Mouse (Mus musculus) natural killer cell, adult 2 months (primary cell): ENCODE measurements around the gene Ssr1.

Source experiments
- DNase-seq, 2 experiments: peaks; one replicate each; pipeline ENCODE4 v3.0.0; 2022; ENCODE audit warnings: low spot score in 2 of 2

The Ssr1 gene

GRCm38 (mm10) chr13:37980346-37980745 is 13.7 kb downstream of the Ssr1 start:
- no peak for DNase-seq

- no peak for DNase-seq
These were observed 14.5 kb downstream of the Ssr1 start for GRCm38 (mm10) chr13:37979506-37979905.

- no peak for DNase-seq
These were observed 19.3 kb downstream of the Ssr1 start for GRCm38 (mm10) chr13:37974731-37975130.

GRCm38 (mm10) chr13:37974036-37974435 is 20.0 kb downstream of the Ssr1 start:
- DNase-seq = no peak

- DNase-seq = no peak
These were observed 23.0 kb downstream of the Ssr1 start for GRCm38 (mm10) chr13:37970887-37971530.

GRCm38 (mm10) chr13:37969988-37970387 is 24.0 kb downstream of the Ssr1 start:
- DNase-seq = no peak

- peak; percentile 77 to 81 for DNase-seq
These were observed 24.7 kb downstream of the Ssr1 start for GRCm38 (mm10) chr13:37969337-37969736.

- no peak for DNase-seq
These were observed 26.5 kb downstream of the Ssr1 start for GRCm38 (mm10) chr13:37967565-37967964.

GRCm38 (mm10) chr13:37967052-37967437 is 27.0 kb downstream of the Ssr1 start:
- no peak for DNase-seq

- peak in 1 of 2 experiments; percentile 50 for DNase-seq
These were observed 27.6 kb downstream of the Ssr1 start for GRCm38 (mm10) chr13:37966256-37967051.

GRCm38 (mm10) chr13:37965126-37965914 is 28.7 kb downstream of the Ssr1 start:
- DNase-seq = no peak

GRCm38 (mm10) chr13:37964128-37965087 is 29.6 kb downstream of the Ssr1 start:
- no peak for DNase-seq

GRCm38 (mm10) chr13:37963354-37964007 is 30.5 kb downstream of the Ssr1 start:
- DNase-seq = peak; percentile 56 to 71

GRCm38 (mm10) chr13:37962541-37962940 is 31.5 kb downstream of the Ssr1 start:
- no peak for DNase-seq

- no peak for DNase-seq
These were observed 34.1 kb downstream of the Ssr1 start for GRCm38 (mm10) chr13:37959936-37960335.

- DNase-seq = no peak
These were observed 34.6 kb downstream of the Ssr1 start for GRCm38 (mm10) chr13:37959239-37959907.

- peak in 1 of 2 experiments; percentile 53 for DNase-seq
These were observed 35.3 kb downstream of the Ssr1 start for GRCm38 (mm10) chr13:37958498-37959238.

- DNase-seq = no peak
These were observed 39.7 kb downstream of the Ssr1 start for GRCm38 (mm10) chr13:37954318-37954717.

GRCm38 (mm10) chr13:37952981-37953380 is 41.0 kb downstream of the Ssr1 start:
- DNase-seq = no peak
